Mouse (Mus musculus) frontal cortex, postnatal 25 days (tissue): ENCODE results near the gene Fgfr4.

Source experiments
- DNase-seq, 2 experiments: peaks; one replicate each; pipeline ENCODE4 v3.0.0; 2022; ENCODE audit warnings: low spot score in 2 of 2

Fgfr4 gene

DNA sequence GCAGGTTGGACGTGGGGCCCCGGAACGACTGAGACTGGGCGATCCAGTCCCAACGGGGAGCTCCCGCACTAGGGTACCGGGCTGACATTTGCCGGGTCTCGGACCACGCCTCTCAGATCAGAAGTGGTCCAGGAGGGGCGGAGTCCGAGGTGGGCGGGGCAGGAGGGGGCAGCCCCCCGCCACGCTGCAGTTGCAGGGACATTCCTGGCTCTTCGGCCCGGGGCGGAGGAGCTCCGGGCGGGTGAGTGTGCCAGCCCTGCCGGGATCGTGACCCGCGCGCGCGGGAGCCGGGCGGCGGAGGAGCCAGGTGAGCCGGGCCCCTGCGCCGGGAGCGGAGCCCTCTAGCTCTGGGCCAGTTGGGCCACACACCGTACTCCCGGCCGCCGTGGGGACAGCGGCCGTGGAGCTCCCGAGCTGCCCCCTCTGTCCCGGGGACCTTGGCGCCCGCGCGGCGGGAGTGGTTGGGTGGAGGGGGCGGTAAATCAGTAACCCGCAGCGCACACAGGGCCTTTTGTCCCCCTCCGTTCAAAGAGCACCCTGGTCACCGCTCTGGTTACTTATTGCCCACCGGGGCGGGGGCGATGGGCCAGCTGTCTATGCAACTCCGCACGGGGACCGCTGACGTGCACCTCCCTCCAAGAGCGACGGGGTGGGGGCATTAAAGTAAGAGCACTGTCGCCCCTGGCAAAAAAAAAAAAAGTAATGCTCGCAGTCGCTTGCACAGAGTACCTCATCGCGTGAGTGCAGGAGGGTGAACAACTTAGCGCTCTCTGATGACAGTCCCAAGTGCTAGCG lies at the start of gene Fgfr4:
Gene Fgfr4, plus strand, starts transcription at position 20 of the 795 bp plus-strand sequence.
- DNase-seq, result no peak

DNA sequence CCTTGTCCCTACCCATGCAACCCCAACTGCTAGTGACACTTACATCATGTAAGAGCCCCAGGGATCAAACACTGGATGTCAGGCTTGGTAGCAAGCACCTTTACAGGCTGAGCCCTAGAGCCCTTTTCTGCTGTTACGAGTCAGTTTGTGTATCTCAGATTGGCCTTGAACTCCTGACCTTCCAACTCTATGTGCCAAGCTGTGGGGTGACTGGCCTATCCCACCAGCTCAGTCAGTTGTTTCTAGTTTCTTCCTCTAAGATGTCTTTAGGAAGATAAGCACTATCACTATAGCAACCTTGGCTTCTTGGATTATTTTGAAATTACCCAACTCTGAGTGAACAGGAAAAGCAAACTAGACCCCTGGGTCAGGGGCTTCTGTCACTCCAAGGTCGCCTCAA lies 49.1 kb upstream of the Fgfr4 start:
- no peak for DNase-seq

DNA sequence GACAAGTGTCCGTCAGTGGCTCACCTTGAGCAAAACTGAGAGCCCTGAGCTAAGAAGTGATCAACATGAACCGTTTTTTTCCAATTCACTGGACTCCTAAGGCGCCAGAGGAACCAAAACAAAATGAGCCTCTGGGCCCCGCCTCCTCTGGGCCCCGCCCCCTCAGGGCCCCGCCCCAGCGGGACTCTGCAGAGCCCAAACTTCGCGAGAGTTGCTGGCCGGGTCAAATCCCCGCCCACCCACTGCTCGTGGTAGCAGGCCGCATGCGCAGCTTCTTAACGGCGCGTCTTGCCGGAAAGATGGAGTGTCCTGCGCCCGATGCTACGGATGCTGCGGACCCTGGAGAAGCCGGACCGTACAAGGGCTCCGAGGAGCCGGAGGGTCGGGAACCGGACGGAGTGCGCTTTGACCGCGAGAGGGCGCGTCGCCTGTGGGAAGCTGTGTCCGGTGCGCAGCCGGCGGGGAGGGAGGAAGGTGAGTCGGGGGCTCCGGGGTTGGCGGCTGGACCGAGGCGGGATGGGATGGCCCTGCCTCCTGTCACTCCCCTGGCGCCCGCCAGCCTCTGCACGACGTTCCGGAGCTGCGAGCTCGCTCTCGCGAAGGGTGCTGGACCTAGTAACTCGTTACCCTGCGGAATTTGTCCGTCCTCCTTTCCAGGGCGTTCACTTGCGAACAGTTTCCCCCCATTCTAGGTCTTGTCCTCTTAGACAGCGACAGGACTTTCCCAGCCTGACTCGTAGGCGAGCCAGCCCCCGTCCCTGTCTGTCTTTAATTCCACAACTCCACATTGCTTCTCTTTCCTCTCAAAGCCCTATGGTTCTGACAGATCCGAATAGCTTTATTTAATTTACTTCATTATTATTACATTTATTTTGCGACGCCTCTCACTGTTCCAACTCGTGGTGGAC lies 47.1 kb upstream of the Fgfr4 start, which contains the start of gene Zfp346:
Gene Zfp346, plus strand, starts transcription at position 267 of the 908 bp plus-strand sequence.
- peak; percentile 90 to 95 for DNase-seq

DNA sequence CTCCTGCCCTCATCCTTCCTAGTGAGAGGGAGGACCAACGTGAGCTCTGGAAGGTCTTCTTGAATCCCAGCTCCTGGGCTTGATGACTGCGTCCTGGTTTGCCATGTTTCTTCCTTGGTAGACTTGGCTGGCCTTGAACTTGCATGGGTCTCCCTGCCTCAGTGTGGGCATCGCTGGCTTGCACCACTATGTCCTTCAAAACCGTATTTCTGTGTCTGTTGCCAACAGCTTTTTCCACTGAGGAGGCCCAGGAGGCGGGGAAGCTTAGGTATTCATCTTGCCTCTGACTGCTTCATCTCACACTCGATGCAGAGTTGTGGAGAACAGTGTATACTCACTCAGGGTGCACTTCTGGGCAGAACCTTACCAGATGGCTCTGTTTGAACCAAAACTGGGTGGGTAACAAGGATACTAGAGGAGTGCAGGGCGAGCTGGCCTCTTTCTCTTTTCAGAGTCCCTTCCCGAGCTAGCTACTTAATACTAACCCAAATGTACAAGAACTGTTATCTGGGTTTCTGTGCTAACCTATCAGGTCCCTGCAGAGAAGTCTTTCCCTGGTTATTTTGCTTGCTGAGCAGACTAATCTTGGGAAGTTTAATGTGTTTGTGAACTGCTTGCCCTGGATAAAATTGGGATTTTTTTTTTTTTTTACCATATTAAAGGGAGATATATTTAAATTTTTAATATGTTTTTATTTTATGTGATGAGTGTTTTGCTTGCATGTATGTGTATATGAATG lies 46.3 kb upstream of the Fgfr4 start:
- DNase-seq, result no peak

- no peak for DNase-seq
Observed at GRCm38 (mm10) chr13:55107116-55107515, 45.3 kb upstream of the Fgfr4 start.

DNA sequence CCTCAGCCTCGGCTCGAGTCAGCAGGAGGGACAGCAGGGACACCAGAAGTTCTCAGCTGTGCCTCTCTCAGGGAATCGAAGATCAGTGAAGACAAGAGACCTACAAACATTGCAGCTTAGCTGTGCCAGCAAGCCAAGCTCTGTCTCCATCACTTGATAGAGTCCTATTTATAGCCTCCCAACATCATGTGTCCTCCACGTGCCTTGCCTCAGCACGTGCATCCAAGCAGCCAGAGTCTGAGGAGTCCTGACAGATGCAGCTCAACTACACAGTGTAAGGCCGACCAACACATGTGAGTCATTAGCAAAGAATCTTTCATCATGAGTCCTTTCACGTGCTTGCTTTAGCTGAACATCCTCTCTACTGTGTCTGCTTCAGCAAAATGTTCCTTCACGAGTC lies 44.7 kb upstream of the Fgfr4 start:
- no peak for DNase-seq

DNA sequence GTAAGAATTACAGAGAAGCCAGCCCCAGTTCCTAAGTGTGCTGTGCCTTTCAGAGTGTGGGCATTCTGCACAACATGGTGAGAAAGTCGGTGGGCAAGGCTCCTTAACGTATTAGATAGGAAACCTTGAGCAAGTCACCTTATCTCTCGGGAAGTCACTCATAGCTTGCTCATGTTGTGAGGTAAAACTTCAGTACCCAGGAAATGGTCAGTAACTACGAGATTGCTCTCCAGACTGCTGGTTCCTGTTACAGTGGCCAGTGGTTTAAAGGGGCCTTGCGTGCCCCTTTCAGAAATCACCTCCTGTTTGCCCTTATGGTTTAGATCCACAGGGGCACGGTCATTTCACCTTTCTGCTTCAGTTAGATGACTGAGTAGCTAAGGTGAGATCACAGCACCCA lies 38.1 kb upstream of the Fgfr4 start:
- no peak for DNase-seq

- DNase-seq, result no peak
Observed at GRCm38 (mm10) chr13:55124903-55125302, 27.5 kb upstream of the Fgfr4 start.

GRCm38 (mm10) chr13:55133448-55133847 lies 19.0 kb upstream of the Fgfr4 start, which contains the start of gene Gm17617:
TSS of gene Gm17617 (minus strand) at chr13:55133548.
- no peak for DNase-seq

DNA sequence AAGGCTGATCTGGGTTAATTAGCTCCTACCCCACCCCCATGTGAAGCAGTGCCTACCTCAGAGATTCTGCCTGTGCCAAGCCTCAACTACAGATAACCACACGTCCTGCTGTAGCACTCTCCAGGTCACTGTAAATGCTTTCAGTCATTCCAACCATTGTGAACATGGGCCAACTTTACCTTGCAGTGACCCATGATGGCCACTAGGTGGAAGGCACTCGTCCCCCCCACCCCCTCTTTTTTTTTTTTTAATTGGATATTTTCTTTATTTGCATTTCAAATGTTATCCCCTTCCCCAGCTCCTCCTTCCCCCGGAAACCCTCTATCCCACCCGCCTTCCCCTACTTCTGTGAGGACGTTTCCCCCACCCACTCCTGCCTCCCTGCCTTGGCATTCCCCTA lies 17.1 kb upstream of the Fgfr4 start:
- no peak for DNase-seq

- DNase-seq, result no peak
Observed at GRCm38 (mm10) chr13:55140271-55140670, 12.2 kb upstream of the Fgfr4 start.

DNA sequence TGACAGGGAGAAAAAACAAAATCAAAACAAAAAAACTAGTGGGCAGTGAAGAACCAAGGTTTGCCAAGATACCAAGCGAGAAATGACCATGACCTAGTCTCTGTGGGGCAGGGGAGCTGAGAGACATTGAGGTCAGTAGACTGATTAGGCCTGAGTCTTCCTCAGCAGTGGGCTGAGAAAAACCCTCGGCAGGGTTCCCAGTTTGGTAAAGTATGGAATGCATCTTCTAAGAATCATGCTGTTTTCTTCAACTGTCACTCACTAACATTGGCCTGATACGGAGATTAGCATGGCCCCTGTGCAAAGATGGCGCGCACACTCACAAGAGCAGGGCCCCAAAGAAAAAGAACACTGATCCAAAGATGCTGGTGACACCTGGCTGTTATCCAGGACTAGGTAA lies 1.5 kb downstream of the Fgfr4 start:
- no peak for DNase-seq

GRCm38 (mm10) chr13:55162365-55162764 lies 9.9 kb downstream of the Fgfr4 start:
- no peak for DNase-seq

GRCm38 (mm10) chr13:55163553-55163952 lies 11.1 kb downstream of the Fgfr4 start:
- no peak for DNase-seq

- no peak for DNase-seq
Observed at GRCm38 (mm10) chr13:55165831-55166339, 13.4 kb downstream of the Fgfr4 start.

DNA sequence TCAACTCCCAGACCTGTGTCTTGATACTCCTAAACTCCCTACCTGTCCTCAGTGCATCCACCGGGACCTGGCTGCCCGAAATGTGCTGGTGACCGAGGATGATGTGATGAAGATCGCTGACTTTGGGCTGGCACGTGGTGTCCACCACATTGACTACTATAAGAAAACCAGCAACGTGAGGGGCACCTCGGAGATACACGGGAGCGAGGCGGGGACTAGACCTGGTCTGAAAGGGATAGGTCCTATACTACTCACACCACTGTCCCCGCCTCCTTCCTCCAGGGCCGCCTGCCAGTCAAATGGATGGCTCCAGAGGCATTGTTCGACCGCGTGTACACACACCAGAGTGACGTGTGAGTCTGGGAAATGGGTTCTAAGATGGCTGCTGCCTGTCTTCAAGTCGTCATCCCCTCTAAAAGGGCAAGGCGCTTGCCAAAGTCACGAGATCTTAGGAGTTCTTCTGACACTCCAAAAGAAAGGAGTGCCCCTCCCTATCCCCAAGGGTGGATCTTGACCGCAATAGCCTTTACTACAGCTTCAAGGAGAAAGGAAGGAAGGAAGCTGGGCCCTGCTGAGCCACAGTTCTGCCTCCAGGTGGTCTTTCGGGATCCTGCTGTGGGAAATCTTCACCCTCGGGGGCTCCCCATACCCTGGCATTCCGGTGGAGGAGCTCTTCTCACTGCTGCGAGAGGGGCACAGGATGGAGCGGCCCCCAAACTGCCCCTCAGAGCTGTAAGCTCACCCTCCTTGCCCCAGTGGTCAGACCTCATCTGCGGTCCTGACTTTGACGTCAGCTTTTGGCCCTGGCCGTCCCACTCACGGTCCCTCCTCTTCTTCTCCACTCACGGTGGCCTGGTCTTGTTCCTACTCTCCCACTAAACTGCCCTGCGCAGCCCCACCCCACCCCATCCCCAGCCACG lies 14.6 kb downstream of the Fgfr4 start:
- DNase-seq, result no peak

GRCm38 (mm10) chr13:55167798-55168197 lies 15.4 kb downstream of the Fgfr4 start:
- no peak for DNase-seq

- DNase-seq, result no peak
Observed at GRCm38 (mm10) chr13:55168255-55168654, 15.8 kb downstream of the Fgfr4 start.

DNA sequence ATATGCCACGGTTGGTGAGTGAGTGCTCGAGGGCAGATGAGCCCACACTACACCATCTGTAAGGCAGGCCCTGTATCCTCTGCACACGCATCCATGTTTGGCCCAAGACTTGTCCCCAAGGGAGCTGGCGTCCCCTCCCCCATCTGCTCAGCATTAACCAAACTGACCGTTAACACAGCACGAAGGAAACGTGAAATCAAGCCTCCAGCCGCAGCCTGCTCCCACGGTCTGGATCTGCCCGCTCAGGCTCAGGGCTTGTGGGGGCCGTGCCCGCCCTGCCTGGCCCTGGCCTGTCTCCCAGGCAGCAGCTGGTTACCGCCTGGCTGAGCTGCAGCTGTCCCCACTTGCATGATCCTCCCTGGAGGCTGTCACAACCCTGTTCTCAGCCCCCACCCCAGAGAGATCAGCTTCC lies 16.5 kb downstream of the Fgfr4 start:
- DNase-seq, result no peak

DNA sequence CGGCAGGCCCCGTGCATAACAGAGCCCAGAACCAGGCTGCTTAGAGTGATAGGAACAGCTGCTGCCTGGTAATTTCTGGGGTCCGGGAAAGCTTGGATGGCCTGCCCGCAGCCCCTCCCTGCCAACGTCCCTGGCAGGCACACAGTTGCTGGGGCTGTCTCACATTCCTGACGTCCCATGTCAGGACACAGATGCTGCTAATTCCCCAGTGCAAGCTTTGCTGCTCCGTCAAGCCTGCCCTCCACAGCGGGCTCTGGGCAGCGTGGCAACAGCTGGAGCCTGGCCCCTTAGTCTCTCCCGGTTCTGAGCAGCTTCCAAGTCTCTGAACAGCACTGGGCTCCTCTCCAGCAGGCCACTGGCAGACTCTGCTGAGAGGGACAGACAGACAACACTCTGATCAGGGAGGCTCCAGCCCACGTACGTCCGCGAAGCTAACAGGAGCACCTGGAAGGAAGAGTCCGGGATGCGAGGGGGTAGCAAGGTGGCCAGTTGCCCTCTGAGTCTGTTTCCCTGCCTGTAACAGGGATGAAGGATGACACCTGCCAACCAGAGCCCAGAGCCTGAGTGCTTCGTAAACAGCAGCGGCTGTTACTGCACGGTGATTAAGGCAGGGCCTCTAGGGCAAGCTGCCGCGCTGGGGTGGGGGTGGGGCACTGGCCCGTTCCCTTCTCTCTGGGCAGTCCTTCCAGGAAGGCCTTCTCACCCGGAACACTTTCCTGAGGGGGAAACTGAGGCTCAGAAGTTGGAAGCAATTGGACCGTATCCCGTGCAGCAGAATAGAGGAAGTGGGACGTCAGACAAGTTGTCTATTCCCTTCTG lies 19.3 kb downstream of the Fgfr4 start:
- no peak for DNase-seq
